Mouse (Mus musculus) right cerebral cortex, postnatal 14 days (tissue): ENCODE measurements at regions not wholly inside any gene's neighbourhood (a gene's known extent, or its start where the extent isn't known, plus 50 kb on each side); places are given as distances from the start of the nearest gene placed in this dataset.

Source experiments
- DNase-seq: peaks from one replicate; pipeline ENCODE4 v3.0.0; 2022

DNA sequence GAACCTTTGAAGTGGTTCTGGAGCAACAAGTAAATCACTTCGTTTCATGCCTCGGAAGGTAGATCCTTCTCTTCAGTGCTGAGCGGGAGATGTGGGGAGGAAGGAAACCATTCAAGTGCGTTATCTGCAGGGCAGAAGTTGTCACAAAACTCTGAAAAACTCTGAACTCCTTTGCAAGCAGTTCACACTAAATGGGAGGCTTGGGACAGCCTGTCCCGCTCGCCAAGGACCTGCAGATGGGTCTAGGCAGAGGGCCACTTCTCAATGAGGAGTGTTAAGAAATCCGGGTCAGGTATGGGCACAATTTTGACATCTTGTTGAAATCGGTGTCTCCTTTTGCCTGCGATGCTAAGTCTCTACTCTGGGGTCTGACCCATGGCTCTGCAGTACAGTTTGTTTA lies 58.6 kb upstream of the Gm10295 start:
- DNase-seq = no peak

DNA sequence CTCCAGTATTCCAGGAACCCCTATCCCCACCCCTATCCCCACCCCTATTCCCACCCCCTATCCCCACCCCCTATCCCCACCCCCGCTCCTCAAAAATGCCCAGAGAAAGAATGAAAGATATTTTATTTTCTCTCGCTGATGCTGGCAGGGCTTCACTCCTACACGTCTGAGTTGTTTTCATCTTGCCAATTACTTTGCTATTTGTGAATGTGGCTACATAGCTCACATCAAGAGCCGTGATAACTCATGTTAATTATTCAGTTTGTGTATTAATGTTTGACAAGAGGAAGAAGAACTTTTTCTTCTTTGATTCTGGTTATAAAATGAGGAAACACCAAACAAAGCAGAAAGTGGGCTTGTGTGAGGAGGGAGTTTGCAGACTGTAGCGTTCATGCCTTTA lies 57.8 kb upstream of the Gm10295 start:
- no peak for DNase-seq

DNA sequence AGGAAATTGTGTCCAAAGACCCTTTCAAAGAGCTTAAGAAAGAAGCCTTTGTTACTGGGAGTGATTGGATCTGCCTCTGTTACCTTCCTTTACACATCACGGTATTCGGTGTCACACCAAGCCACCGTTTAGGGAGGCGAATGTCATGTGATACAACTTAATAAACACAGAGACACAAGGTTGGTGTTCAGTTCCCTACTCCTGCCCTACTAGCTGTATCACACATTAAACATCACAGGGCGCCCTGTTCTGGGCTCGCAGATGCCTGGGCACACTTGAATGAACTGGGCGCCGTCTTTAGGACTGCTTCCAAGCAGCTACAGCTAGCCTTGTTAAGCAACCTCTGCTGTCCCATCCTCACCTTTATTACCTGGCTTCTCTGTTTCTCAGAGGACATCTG lies 55.0 kb upstream of the Gm10295 start:
- no peak for DNase-seq
